Mouse (Mus musculus): ENCODE measurements at regions not wholly inside any gene's neighbourhood (a gene's known extent, or its start where the extent isn't known, plus 50 kb on each side); places are given as distances from the start of the nearest gene placed in this dataset.

GRCm38 (mm10) chr2:78279382-78280056 is 333.3 kb upstream of the Cwc22 start:
- TF ChIP-seq MAFK (IDR thresholded peaks at IDR 0.05; ENCODE audit: insufficient read depth, low read depth, low read length), result no peak
- TF ChIP-seq CHD2 (IDR thresholded peaks at IDR 0.05; ENCODE audit: low read depth, low read length), result no peak
- TF ChIP-seq ZNF384 (IDR thresholded peaks at IDR 0.05; ENCODE audit: low read depth, low read length), result no peak
- TF ChIP-seq HCFC1 (IDR thresholded peaks at IDR 0.05; ENCODE audit: borderline replicate concordance, insufficient read depth, low read length), result no peak
- no peak for TF ChIP-seq ZC3H11A (IDR thresholded peaks at IDR 0.05; ENCODE audit: borderline replicate concordance, low read depth, low read length)
